Mouse (Mus musculus): ENCODE data around the gene Gstt4.

DNA sequence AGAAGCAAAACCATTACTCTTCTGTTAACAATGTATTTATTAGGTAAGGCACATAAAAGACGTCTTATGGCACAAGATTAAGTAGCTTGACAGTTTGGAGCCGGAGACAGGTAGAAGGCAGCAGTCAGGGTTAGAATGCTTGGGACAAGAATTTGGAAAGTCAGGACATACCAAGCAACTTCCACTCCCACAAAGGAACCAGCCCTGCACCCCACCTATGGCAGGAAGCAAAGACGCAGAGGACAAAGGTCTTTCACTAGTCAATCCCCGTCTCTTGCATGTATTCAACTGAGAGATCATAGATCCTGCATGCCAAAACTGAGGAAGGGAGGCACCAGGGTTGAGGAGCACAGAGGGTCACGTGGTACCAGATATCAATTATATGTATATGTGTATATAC, 48.2 kb downstream of the Gstt4 start:
- TF ChIP-seq CTCF (IDR thresholded peaks at IDR 0.05; ENCODE audit: insufficient read depth, low read length) (no peak), POLR2A (IDR thresholded peaks at IDR 0.05; ENCODE audit: borderline replicate concordance, extremely low read depth, low read depth, low read length) (no peak)

Measured in lung, adult 2 months (tissue).